Mouse (Mus musculus): ENCODE measurements around the gene Smoc1. TPM values are rescaled to one million over a fixed set of nuclear protein-coding genes. Genes with fewer than 3 reads are reported as not detected.

The Smoc1 gene
- polyA plus RNA-seq, 1 experiment from 2014 or later: 0.63 TPM

DNA sequence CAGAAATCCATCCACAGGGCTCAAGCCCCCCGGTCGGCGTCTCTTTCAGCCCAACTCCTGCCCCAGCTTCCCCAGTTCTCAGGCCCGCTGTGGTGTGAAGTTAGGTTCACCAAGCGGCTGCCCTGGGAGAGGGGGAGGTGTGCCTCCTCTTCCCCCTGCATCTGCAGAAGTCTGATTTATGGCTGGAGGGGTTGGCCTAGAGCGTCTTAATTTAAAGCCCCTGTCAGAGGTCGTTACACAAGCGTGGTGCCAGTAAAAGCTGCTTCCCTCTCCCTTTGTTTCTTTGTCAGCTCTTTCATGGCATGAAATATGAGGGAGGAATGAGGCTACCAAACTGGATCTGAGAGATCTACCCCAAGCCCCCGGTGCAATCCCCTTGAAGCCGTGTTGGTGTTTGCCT lies 139.5 kb downstream of the Smoc1 start:
- Histone ChIP-seq H3K27me3 (ENCODE audit: insufficient read depth, low read length) (no peaks in the 10 kb centered on the region), H3K36me3 (ENCODE audit: insufficient read depth) (no peaks in the 10 kb centered on the region), H3K9me3 (ENCODE audit: low read depth, low read length) (no peaks in the 10 kb centered on the region), H3K4me1 (ENCODE audit: insufficient read depth) (no peaks in the 10 kb centered on the region), H3K27ac (ENCODE audit: low read depth) (no peak overlapping the region), H3K9ac (no peak overlapping the region), H3K4me3 (ENCODE audit: low read depth, low read length) (no peak overlapping the region), H3K4me2 (no peak overlapping the region)
- DNase-seq (no peak), ATAC-seq (ENCODE audit: insufficient read depth) (no peak)
- 20% methylated on average over 10 of the region's 10 CpGs for WGBS
- TF ChIP-seq CTCF (IDR thresholded peaks at IDR 0.05; ENCODE audit: low read depth): no peak

DNA sequence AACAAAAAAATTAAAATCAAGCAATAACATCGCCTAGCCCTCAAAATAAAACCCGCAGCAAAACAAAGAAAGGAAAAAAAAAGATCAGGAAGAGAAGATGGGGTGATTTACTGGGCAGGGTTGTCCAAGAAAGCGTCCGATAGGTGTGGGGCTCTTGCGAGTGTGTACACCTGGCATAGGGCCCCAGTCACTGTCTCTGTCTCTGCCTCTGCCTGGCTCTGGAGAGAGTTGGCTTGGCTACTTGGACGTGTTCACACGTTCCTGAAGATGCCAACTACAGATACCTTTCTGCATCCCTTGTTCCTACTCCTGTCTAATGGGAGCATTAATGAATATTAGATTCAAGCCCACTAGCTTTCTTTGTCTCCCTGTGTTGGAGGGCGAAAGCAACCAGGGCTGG lies 140.0 kb downstream of the Smoc1 start:
- Histone ChIP-seq H3K27ac (ENCODE audit: low read depth) (no peak overlapping the region), H3K9ac (no peak overlapping the region), H3K4me2 (no peak overlapping the region), H3K9me3 (ENCODE audit: low read depth, low read length) (no peaks in the 10 kb centered on the region), H3K36me3 (ENCODE audit: insufficient read depth) (no peaks in the 10 kb centered on the region), H3K27me3 (ENCODE audit: insufficient read depth, low read length) (no peaks in the 10 kb centered on the region), H3K4me3 (ENCODE audit: low read depth, low read length) (no peak overlapping the region), H3K4me1 (ENCODE audit: insufficient read depth) (no peaks in the 10 kb centered on the region)
- no peak for DNase-seq
- 74% methylated on average over 8 of the region's 8 CpGs for WGBS
- ATAC-seq (ENCODE audit: insufficient read depth): no peak
- TF ChIP-seq CTCF (IDR thresholded peaks at IDR 0.05; ENCODE audit: low read depth): no peak

DNA sequence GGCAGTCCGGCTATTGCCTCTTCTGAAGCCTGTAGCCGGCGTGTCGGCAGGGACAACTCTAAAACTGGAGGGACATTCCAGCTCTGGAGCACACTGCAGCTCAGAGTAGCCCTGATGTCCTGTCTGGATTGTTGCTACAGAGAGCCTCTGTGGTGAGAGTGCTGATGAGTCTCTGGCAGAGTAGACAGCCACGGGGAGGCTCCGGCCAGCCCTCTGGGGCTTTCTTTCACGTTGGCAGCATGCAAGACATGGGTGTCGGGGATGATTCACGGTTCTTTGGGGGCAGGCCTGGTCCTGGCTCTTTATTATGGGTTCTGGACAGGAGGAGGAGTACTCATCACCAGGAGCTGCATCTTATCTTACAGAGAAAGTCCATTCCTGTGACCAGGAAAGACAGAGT lies 140.5 kb downstream of the Smoc1 start:
- DNase-seq: no peak
- no peak for TF ChIP-seq CTCF (IDR thresholded peaks at IDR 0.05; ENCODE audit: low read depth)
- Histone ChIP-seq H3K4me3 (ENCODE audit: low read depth, low read length) (no peak overlapping the region), H3K4me1 (ENCODE audit: insufficient read depth) (no peaks in the 10 kb centered on the region), H3K27ac (ENCODE audit: low read depth) (no peak overlapping the region), H3K4me2 (no peak overlapping the region), H3K9me3 (ENCODE audit: low read depth, low read length) (no peaks in the 10 kb centered on the region), H3K36me3 (ENCODE audit: insufficient read depth) (no peaks in the 10 kb centered on the region), H3K9ac (no peak overlapping the region), H3K27me3 (ENCODE audit: insufficient read depth, low read length) (no peaks in the 10 kb centered on the region)
- ATAC-seq (ENCODE audit: insufficient read depth): no peak
- WGBS: 79% methylated on average over 9 of the region's 9 CpGs

DNA sequence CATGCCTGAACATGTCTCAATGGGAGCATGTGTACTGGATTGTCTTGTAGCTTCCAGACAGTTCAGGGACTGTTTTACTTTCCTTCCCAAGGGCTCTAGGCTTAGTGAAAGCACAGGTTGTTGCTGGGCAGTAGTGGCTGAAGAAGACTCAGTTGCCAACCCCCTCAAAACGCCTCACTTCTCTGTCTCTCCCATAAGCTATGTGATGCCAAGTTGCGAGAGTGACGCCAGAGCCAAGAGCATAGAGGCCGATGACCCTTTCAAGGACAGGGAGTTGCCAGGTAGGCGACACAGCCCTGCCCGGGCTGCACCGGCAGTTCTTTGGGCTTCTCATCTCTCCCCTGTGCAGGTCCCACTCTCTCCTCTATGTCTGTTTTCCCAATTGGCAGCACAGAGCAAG lies 141.4 kb downstream of the Smoc1 start:
- Histone ChIP-seq H3K4me3 (ENCODE audit: low read depth, low read length) (no peak overlapping the region), H3K9ac (no peak overlapping the region), H3K9me3 (ENCODE audit: low read depth, low read length) (no peaks in the 10 kb centered on the region), H3K36me3 (ENCODE audit: insufficient read depth) (no peaks in the 10 kb centered on the region), H3K4me2 (no peak overlapping the region), H3K27ac (ENCODE audit: low read depth) (no peak overlapping the region), H3K4me1 (ENCODE audit: insufficient read depth) (no peaks in the 10 kb centered on the region), H3K27me3 (ENCODE audit: insufficient read depth, low read length) (no peaks in the 10 kb centered on the region)
- 88% methylated on average over 7 of the region's 7 CpGs for WGBS
- ATAC-seq (ENCODE audit: insufficient read depth): no peak
- no peak for DNase-seq
- TF ChIP-seq CTCF (IDR thresholded peaks at IDR 0.05; ENCODE audit: low read depth): no peak

DNA sequence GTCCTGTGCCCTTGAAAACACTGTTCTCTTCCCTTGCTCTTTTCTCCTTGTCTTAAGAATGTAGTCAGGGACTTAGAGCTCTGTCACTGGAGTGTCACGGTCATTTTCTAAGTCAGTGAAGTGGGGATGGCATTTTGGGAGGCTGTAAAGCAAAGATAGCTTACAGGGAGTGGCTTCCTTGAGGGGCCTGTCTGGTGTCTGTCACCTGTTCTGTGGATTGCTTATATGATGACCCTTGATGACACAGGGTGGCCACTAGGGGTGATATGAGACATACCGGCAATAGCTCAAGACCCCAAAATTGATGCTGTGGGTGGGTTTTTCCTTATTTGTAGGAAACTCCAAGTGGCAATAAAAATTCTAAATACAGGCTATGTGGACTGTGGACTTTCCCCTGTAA lies 141.9 kb downstream of the Smoc1 start:
- Histone ChIP-seq H3K27me3 (ENCODE audit: insufficient read depth, low read length) (no peaks in the 10 kb centered on the region), H3K4me3 (ENCODE audit: low read depth, low read length) (no peak overlapping the region), H3K36me3 (ENCODE audit: insufficient read depth) (no peaks in the 10 kb centered on the region), H3K4me2 (no peak overlapping the region), H3K27ac (ENCODE audit: low read depth) (no peak overlapping the region), H3K4me1 (ENCODE audit: insufficient read depth) (no peaks in the 10 kb centered on the region), H3K9ac (no peak overlapping the region), H3K9me3 (ENCODE audit: low read depth, low read length) (no peaks in the 10 kb centered on the region)
- DNase-seq (no peak), ATAC-seq (ENCODE audit: insufficient read depth) (no peak)
- WGBS: 67% methylated on average over 2 of the region's 2 CpGs
- 0 out of 2 replicates have a peak, but pooled peaks have one; percentile 24 for TF ChIP-seq CTCF (IDR thresholded peaks at IDR 0.05; ENCODE audit: low read depth)

DNA sequence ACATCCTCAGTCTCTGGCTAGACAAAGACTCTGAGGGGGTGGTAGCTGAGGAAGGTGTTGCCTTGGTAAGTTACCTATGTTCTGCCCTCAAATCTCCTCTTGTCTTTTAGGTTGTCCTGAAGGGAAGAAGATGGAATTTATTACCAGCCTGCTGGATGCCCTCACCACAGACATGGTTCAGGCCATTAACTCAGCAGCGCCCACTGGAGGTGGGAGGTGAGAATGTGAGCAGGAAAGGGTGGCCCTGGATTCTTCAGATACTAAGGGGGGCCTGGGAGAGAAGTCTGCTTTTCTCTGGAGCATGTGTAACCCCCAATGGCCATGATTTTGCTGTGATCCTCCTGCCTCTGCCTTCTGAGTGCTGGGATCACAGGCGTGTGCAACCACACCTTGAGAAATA lies 143.5 kb downstream of the Smoc1 start:
- H3K27me3 ChIP-seq (ENCODE audit: insufficient read depth, low read length): no peaks in the 10 kb centered on the region

DNA sequence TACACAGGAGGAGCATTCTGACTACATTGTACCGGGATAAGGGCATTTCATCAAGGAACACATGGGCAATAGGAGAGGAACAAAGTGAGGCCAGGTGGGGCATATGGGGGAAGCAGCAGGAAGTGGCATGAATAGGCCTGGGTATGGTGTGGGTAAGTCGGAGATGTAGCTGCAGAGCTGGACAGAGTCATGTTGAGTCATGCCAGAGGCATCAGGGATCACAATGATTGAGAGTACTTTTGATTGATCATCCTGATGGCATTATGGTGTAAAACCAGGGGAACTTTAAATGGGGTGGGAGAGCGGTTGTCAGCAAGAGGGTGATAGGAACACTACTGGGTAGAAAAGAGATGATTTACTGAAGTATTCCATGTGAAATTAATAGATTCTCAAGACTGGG lies 146.4 kb downstream of the Smoc1 start:
- 77% methylated on average over 3 of the region's 3 CpGs for WGBS
- no peak for TF ChIP-seq CTCF (IDR thresholded peaks at IDR 0.05; ENCODE audit: low read depth)

More for the DNA sequence above, 143.5 kb downstream of the Smoc1 start:
- Histone ChIP-seq H3K9ac (no peak overlapping the region), H3K27ac (ENCODE audit: low read depth) (no peak overlapping the region), H3K4me2 (no peak overlapping the region), H3K36me3 (ENCODE audit: insufficient read depth) (no peaks in the 10 kb centered on the region), H3K9me3 (ENCODE audit: low read depth, low read length) (no peaks in the 10 kb centered on the region), H3K4me3 (ENCODE audit: low read depth, low read length) (no peak overlapping the region), H3K4me1 (ENCODE audit: insufficient read depth) (no peaks in the 10 kb centered on the region)
- no peak for ATAC-seq (ENCODE audit: insufficient read depth)
- peak; percentile 38 for TF ChIP-seq CTCF (IDR thresholded peaks at IDR 0.05; ENCODE audit: low read depth)
- 74% methylated on average over 2 of the region's 2 CpGs for WGBS
- DNase-seq: no peak

DNA sequence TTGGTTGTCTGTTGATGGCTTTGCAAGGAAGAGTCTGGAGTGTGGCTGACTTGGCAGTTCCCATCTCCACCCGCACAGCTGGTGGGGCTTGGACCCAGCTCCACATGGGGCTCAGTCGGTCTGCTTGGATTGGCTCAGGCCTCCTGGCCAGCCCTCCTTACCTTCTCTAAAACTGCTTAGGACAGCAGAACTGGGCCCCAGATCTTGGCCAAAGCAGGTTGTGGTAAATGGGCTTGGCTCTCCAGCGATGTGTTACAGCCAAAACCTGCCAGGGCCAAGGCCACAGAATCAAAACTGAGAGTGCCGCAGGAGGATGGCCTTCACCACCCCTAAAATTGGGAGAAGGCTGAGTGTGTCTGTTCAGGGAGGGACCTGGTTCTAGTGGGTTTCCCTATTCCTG lies 147.3 kb downstream of the Smoc1 start:
- no peak overlapping the region for H3K27ac ChIP-seq (ENCODE audit: low read depth)
- H3K36me3 ChIP-seq (ENCODE audit: insufficient read depth): no peaks in the 10 kb centered on the region
- H3K4me1 ChIP-seq (ENCODE audit: insufficient read depth): no peaks in the 10 kb centered on the region
- H3K27me3 ChIP-seq (ENCODE audit: insufficient read depth, low read length): no peaks in the 10 kb centered on the region
- H3K9ac ChIP-seq: no peak overlapping the region
- H3K9me3 ChIP-seq (ENCODE audit: low read depth, low read length): no peaks in the 10 kb centered on the region
- ATAC-seq (ENCODE audit: insufficient read depth) (no peak), DNase-seq (no peak)
- H3K4me2 ChIP-seq: no peak overlapping the region
- no peak for TF ChIP-seq CTCF (IDR thresholded peaks at IDR 0.05; ENCODE audit: low read depth)
- no peak overlapping the region for H3K4me3 ChIP-seq (ENCODE audit: low read depth, low read length)
- WGBS: 93% methylated on average over 4 of the region's 4 CpGs

More for the DNA sequence above, 146.4 kb downstream of the Smoc1 start:
- no peaks in the 10 kb centered on the region for H3K27me3 ChIP-seq (ENCODE audit: insufficient read depth, low read length)
- no peak overlapping the region for H3K4me3 ChIP-seq (ENCODE audit: low read depth, low read length)
- H3K9ac ChIP-seq: no peak overlapping the region
- no peak overlapping the region for H3K27ac ChIP-seq (ENCODE audit: low read depth)
- no peak overlapping the region for H3K4me2 ChIP-seq
- no peaks in the 10 kb centered on the region for H3K9me3 ChIP-seq (ENCODE audit: low read depth, low read length)
- no peaks in the 10 kb centered on the region for H3K4me1 ChIP-seq (ENCODE audit: insufficient read depth)
- ATAC-seq (ENCODE audit: insufficient read depth) (no peak), DNase-seq (no peak)
- H3K36me3 ChIP-seq (ENCODE audit: insufficient read depth): no peaks in the 10 kb centered on the region

Measured in lung, embryonic 14.5 days (tissue).